Mouse (Mus musculus): ENCODE results near the gene Gm10358. TPM values are rescaled to one million over a fixed set of nuclear protein-coding genes. Genes with fewer than 3 reads are reported as not detected.

Gm10358 gene
- polyA plus RNA-seq (2012; rRNA removed; ENCODE audit: low replicate concordance): 0.14 and 0.30 TPM in 2 replicates

DNA sequence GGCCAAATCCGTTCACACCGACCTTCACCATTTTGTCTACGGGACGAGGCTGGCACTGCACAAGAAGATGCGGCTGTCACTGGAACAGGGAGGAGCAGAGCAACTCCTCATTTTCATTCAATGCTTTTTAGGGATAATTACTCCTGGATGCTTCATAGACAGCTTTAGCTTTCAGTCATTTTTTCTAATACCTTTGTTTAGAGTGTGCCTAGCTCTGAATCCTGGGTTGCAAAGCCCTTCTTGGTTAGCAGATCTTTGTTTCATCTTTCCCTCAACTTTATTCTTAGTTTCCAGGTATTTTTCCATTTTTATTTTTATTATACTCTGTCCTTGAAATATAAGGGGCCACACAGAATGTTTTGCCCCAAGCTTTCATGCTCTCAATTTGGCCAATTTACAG lies at the start of gene Gm10358:
Gene Gm10358, minus strand, starts transcription at position 101 of the 400 bp plus-strand sequence.

DNA sequence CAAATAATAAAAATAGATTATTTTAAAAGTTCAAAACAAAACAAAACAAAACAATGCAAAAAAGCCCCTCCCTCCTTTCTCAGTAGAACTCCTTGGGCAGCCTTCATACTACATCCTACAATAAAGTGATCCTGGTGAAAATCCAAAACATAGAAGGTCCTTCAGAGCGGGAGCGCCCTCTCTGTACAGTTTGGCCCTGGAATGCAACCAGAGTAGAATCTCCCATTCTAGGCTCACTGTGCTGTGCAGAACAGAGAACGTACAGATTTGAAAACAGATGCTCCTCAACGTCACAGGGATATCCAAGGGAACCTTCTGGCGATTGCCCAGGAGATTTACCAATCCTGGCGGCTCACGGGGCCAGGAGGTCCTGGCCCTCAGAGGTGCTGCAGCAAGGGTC lies 42.0 kb upstream of the Gm10358 start, which contains the start of gene Iqcm:
Gene Iqcm, plus strand, starts transcription at position 301 of the 400 bp plus-strand sequence.

Other genes starting within 250 kb of the Gm10358 start
- gene Rasd2, start 192.6 kb downstream of the Gm10358 start, polyA plus RNA-seq (2012; rRNA removed; ENCODE audit: low replicate concordance): 3.4 and 3.7 TPM in 2 replicates
- gene Iqcm, start 42.1 kb upstream of the Gm10358 start, polyA plus RNA-seq (2012; rRNA removed; ENCODE audit: low replicate concordance): not detected in 2 replicates